Mouse (Mus musculus) liver, embryonic 14.5 days (tissue): ENCODE data around the gene BC067074.

Source experiments
- CTCF ChIP-seq: IDR thresholded peaks from 2 replicates; pipeline ENCODE4 v1.5.1; 2016; ENCODE audit warnings: antibody characterized with exemption, low read depth, control low read depth
- EP300 ChIP-seq: IDR thresholded peaks from 2 replicates; pipeline ENCODE4 v1.6.1; 2016; ENCODE audit warnings: antibody characterized with exemption, low read depth

- TF ChIP-seq CTCF = no peak
- no peak for TF ChIP-seq EP300
These were observed 32.7 kb downstream of the BC067074 start for GRCm38 (mm10) chr13:113325678-113326077.
